Mouse (Mus musculus) G1E (cell line): ENCODE results near the gene Rptor.

Source experiments
- CTCF ChIP-seq: IDR thresholded peaks from 2 replicates; pipeline ENCODE4 v1.5.1; 2012; ENCODE audit warnings: low read depth, low read length, inconsistent platforms, mixed read lengths
- GATA1 ChIP-seq: IDR thresholded peaks from 2 replicates; pipeline ENCODE4 v1.6.1; 2012; ENCODE audit warnings: borderline replicate concordance, low read length, inconsistent platforms, mixed read lengths
- POLR2AphosphoS5 ChIP-seq: IDR thresholded peaks from 2 replicates; pipeline ENCODE4 v1.6.1; 2012; ENCODE audit warnings: low read depth, low read length, inconsistent platforms; ENCODE audit not compliant: insufficient replicate concordance
- TAL1 ChIP-seq: conservative IDR thresholded peaks from 2 replicates; pipeline ENCODE4 v1.6.1; 2012; ENCODE audit warnings: low read depth, low read length, inconsistent platforms, mixed read lengths

DNA sequence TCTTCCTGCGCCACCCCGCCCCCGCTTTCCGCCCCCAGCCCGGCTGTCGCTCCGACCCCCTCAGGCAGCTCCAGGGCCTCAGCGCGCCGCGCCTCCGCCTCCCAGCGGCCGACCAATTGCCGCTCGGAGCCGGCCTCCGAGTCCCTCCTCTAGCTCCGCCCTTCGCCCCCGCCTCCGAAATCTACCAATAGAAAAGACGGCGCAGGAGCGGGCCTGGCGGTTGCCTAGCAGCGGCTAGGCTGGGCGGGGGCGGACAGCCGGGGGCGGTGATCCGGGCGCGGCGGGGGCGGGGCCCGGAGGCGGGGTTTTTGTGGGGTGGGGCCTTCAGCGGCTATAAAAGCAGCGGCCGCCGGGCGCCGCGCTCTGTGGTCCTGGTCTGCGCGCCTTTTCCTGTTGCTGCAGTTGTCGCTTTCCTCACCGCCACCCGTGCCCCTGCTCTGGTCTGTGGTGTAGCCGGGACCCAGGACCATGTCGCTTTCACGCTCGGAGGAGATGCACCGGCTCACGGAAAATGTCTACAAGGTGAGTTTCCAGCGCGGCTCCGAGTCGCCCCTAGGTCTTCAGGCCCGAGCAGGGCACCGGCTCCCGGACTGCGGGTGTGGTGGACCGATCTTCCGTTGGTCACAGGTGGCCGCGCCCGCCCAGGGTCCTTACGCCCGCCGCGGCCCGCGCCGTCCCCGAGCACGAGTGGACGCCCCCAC lies 340.2 kb downstream of the Rptor start, which contains the start of gene Baiap2:
- TF ChIP-seq POLR2AphosphoS5 (no peak), CTCF (no peak), GATA1 (no peak), TAL1 (no peak)
